Mouse (Mus musculus) midbrain, postnatal 0 days (tissue): ENCODE measurements around the gene Nup98. TPM values are rescaled to one million over a fixed set of nuclear protein-coding genes. Genes with fewer than 3 reads are reported as not detected.

ENCODE experiments used
- ATAC-seq: fragments of 200-750 bp; cut with Nextera tagmentation; 2 replicates; pipeline ENCODE4 v1.8.0; 2017; ENCODE audit warnings: moderate number of reproducible peaks, mild to moderate bottlenecking, moderate TSS enrichment, moderate library complexity; ENCODE audit not compliant: low FRiP score
- DNase-seq: peaks from one replicate; pipeline ENCODE4 v3.0.0-alpha.2; 2015; ENCODE audit warnings: low spot score
- H3K27ac ChIP-seq: fragments of 300-500 bp; sonication (generic); 2 replicates; pipeline ENCODE4 v1.5.1; 2014; ENCODE audit warnings: low read depth, mild to moderate bottlenecking, low read length, mixed read lengths
- H3K27me3 ChIP-seq: fragments of 300-500 bp; sonication (generic); 2 replicates; pipeline ENCODE4 v1.6.1; 2014; ENCODE audit warnings: low read length, control low read depth, mixed read lengths; ENCODE audit not compliant: insufficient read depth
- H3K36me3 ChIP-seq: fragments of 300-500 bp; sonication (generic); 2 replicates; pipeline ENCODE4 v1.6.1; 2014; ENCODE audit warnings: low read length, control low read depth, mixed read lengths; ENCODE audit not compliant: insufficient read depth
- H3K4me1 ChIP-seq: fragments of 300-500 bp; sonication (generic); 2 replicates; pipeline ENCODE4 v1.6.1; 2014; ENCODE audit warnings: mild to moderate bottlenecking, control low read depth, antibody characterized with exemption, low read length, mixed read lengths; ENCODE audit not compliant: insufficient read depth
- H3K4me2 ChIP-seq: fragments of 300-500 bp; sonication (generic); 2 replicates; pipeline ENCODE4 v1.6.1; 2014; ENCODE audit warnings: low read depth, mild to moderate bottlenecking, low read length, mixed read lengths; ENCODE audit not compliant: poor library complexity, severe bottlenecking
- H3K4me3 ChIP-seq: fragments of 300-500 bp; sonication (generic); 2 replicates; pipeline ENCODE4 v1.5.1; 2014; ENCODE audit warnings: low read depth, mild to moderate bottlenecking, low read length, moderate library complexity
- H3K9ac ChIP-seq: fragments of 300-500 bp; sonication (generic); replicated peaks from 2 replicates; pipeline ENCODE4 v1.6.1; 2014; ENCODE audit warnings: mild to moderate bottlenecking, low read length, moderate library complexity, mixed read lengths; ENCODE audit not compliant: poor library complexity, severe bottlenecking
- H3K9me3 ChIP-seq: fragments of 300-500 bp; sonication (generic); 2 replicates; pipeline ENCODE4 v1.6.1; 2016; ENCODE audit warnings: low read length, control low read depth
- CTCF ChIP-seq: IDR thresholded peaks from 2 replicates; pipeline ENCODE4 v1.5.1; 2016; ENCODE audit warnings: antibody characterized with exemption, mild to moderate bottlenecking
- WGBS: fragments of 180-500 bp; shearing (Covaris S2); extraction: QIAGEN DNeasy Blood & Tissue Kit; methylation state at CpG from one replicate; pipeline ENCODE4 v1.1.7; 2014; 5-methylcytosine and 5-hydroxymethylcytosine counted together
- polyA plus RNA-seq: library from polyadenylated mRNA; unstranded; fragments of >200 nt; fragmentation: Nextera tagmentation; extraction: Ambion mirVana; gene quantifications from 2 replicates; pipeline ENCODE4 v1.2.1, GENCODE M21; 2015
- total RNA-seq: library from RNA; depleted of rRNA; stranded (reverse); fragments of >200 nt; gene quantifications from 2 replicates; pipeline ENCODE4 v1.2.3, GENCODE M21; 2014; rRNA removed

Gene Nup98
- total and polyA plus RNA-seq, 2 experiments from 2014 or later: 10.2 to 36.3 TPM

- Histone ChIP-seq H3K4me1 (no peaks in the 10 kb centered on the region), H3K9ac (no peak overlapping the region), H3K9me3 (no peaks in the 10 kb centered on the region), H3K27me3 (no peaks in the 10 kb centered on the region), H3K4me3 (no peak overlapping the region), H3K4me2 (no peak overlapping the region), H3K27ac (no peak overlapping the region), H3K36me3 (peaks cover 63% of the 10 kb centered on the region)
- 96% methylated on average over 8 of the region's 8 CpGs for WGBS
- no peak for TF ChIP-seq CTCF
- ATAC-seq: no peak
- DNase-seq: no peak
Measured at GRCm38 (mm10) chr7:102080311-102080710, 129.7 kb downstream of the Nup98 start.

GRCm38 (mm10) chr7:102078517-102078916 lies 131.5 kb downstream of the Nup98 start:
- WGBS: 75% methylated on average over 7 of the region's 7 CpGs
- Histone ChIP-seq H3K9ac (no peak overlapping the region), H3K9me3 (no peaks in the 10 kb centered on the region), H3K27ac (no peak overlapping the region), H3K4me3 (no peak overlapping the region), H3K4me2 (no peak overlapping the region), H3K27me3 (no peaks in the 10 kb centered on the region), H3K4me1 (no peaks in the 10 kb centered on the region), H3K36me3 (peaks cover 56% of the 10 kb centered on the region)
- ATAC-seq (no peak), DNase-seq (peak; percentile 52)
- TF ChIP-seq CTCF: peak; percentile 77

GRCm38 (mm10) chr7:102076714-102077296 lies 133.2 kb downstream of the Nup98 start:
- ATAC-seq (0 out of 2 replicates have a peak, but pooled peaks have one; percentile 7), DNase-seq (no peak)
- TF ChIP-seq CTCF: peak; percentile 68
- no peak overlapping the region for H3K27ac ChIP-seq
- no peak overlapping the region for H3K4me2 ChIP-seq
- no peaks in the 10 kb centered on the region for H3K27me3 ChIP-seq
- H3K36me3 ChIP-seq: peaks cover 53% of the 10 kb centered on the region
- no peak overlapping the region for H3K9ac ChIP-seq
- no peaks in the 10 kb centered on the region for H3K9me3 ChIP-seq
- no peak overlapping the region for H3K4me3 ChIP-seq
- WGBS: 83% methylated on average over 7 of the region's 7 CpGs
- H3K4me1 ChIP-seq: no peaks in the 10 kb centered on the region

Other genes starting within 250 kb of the Nup98 start
- gene Il18bp, start 191.5 kb downstream of the Nup98 start, total RNA-seq: 7.7 and 12.9 TPM in 2 replicates
- gene Il18bp, start 191.5 kb downstream of the Nup98 start, polyA plus RNA-seq: 3.1 and 4.2 TPM in 2 replicates
- gene Rnf121, start 144.7 kb downstream of the Nup98 start, total RNA-seq: 31.3 and 40.7 TPM in 2 replicates
- gene Rnf121, start 144.7 kb downstream of the Nup98 start, polyA plus RNA-seq: 22.0 and 23.4 TPM in 2 replicates
- 17.3 and 18.0 TPM in 2 replicates for gene Xndc1, start 144.7 kb downstream of the Nup98 start, total RNA-seq
- gene Xndc1, start 144.7 kb downstream of the Nup98 start, polyA plus RNA-seq: 14.6 and 15.5 TPM in 2 replicates
- gene Xntrpc, start 144.5 kb downstream of the Nup98 start, total RNA-seq: 2.1 and 2.2 TPM in 2 replicates
- gene Xntrpc, start 144.5 kb downstream of the Nup98 start, polyA plus RNA-seq: 0.22 and 0.60 TPM in 2 replicates
- gene Trpc2, start 127.1 kb downstream of the Nup98 start, total RNA-seq: 0.24 TPM in 1 of 2 replicates, not detected in the other
- 0.43 TPM in 1 of 2 replicates, not detected in the other for gene Trpc2, start 127.1 kb downstream of the Nup98 start, polyA plus RNA-seq
- gene Art1, start 108.4 kb downstream of the Nup98 start, total RNA-seq: 0.33 TPM in 1 of 2 replicates, not detected in the other
- 0.18 and 0.22 TPM in 2 replicates for gene Art1, start 108.4 kb downstream of the Nup98 start, polyA plus RNA-seq
- gene Art5, start 100.7 kb downstream of the Nup98 start, total RNA-seq: 0.49 TPM in 1 of 2 replicates, not detected in the other
- 0.18 and 0.23 TPM in 2 replicates for gene Art5, start 100.7 kb downstream of the Nup98 start, polyA plus RNA-seq
- 0.05 TPM in 1 of 2 replicates, not detected in the other for gene Chrna10, start 93.3 kb downstream of the Nup98 start, total RNA-seq
- gene Chrna10, start 93.3 kb downstream of the Nup98 start, polyA plus RNA-seq: not detected in 2 replicates
- 56.6 TPM in 2 replicates for gene Pgap2, start within 50 bp of the Nup98 start, total RNA-seq
- gene Pgap2, start within 50 bp of the Nup98 start, polyA plus RNA-seq: 51.7 and 54.9 TPM in 2 replicates
- gene Rhog, start 45.9 kb upstream of the Nup98 start, total RNA-seq: 11.0 and 11.3 TPM in 2 replicates
- gene Rhog, start 45.9 kb upstream of the Nup98 start, polyA plus RNA-seq: 15.8 and 17.2 TPM in 2 replicates
- gene Stim1, start 57.6 kb upstream of the Nup98 start, total RNA-seq: 26.6 and 30.7 TPM in 2 replicates
- gene Stim1, start 57.6 kb upstream of the Nup98 start, polyA plus RNA-seq: 15.4 and 17.1 TPM in 2 replicates
- 31.2 and 35.6 TPM in 2 replicates for gene Rrm1, start 231.5 kb upstream of the Nup98 start, total RNA-seq
- gene Rrm1, start 231.5 kb upstream of the Nup98 start, polyA plus RNA-seq: 25.0 and 26.1 TPM in 2 replicates